Mouse (Mus musculus) lung, adult 2 months (tissue): ENCODE measurements around the gene Srxn1.

Experiments used
- CTCF ChIP-seq: fragments of 200-500 bp; IDR thresholded peaks from 2 replicates; pipeline ENCODE4 v1.5.1; 2011; ENCODE audit warnings: mild to moderate bottlenecking, low read length, control low read depth; ENCODE audit not compliant: insufficient read depth
- POLR2A ChIP-seq: fragments of 200-500 bp; IDR thresholded peaks from 2 replicates; pipeline ENCODE4 v1.6.1; 2011; ENCODE audit warnings: low read depth, mild to moderate bottlenecking, control low read depth, low read length, borderline replicate concordance; ENCODE audit errors: extremely low read depth

GRCm38 (mm10) chr2:152119228-152119865 is 14.0 kb downstream of the Srxn1 start:
- TF ChIP-seq CTCF = no peak
- TF ChIP-seq POLR2A = no peak
